Mouse (Mus musculus): ENCODE results near the gene Xk. TPM values are rescaled to one million over a fixed set of nuclear protein-coding genes. Genes with fewer than 3 reads are reported as not detected.
"Not testable (repeated sequence)": the region's sequence is repeated elsewhere in the genome, so short reads cannot be mapped to it uniquely, and the experiment has no call there.

Gene Xk
- total and polyA plus RNA-seq, 2 experiments from 2014 or later = 3.2 to 7.1 TPM

DNA sequence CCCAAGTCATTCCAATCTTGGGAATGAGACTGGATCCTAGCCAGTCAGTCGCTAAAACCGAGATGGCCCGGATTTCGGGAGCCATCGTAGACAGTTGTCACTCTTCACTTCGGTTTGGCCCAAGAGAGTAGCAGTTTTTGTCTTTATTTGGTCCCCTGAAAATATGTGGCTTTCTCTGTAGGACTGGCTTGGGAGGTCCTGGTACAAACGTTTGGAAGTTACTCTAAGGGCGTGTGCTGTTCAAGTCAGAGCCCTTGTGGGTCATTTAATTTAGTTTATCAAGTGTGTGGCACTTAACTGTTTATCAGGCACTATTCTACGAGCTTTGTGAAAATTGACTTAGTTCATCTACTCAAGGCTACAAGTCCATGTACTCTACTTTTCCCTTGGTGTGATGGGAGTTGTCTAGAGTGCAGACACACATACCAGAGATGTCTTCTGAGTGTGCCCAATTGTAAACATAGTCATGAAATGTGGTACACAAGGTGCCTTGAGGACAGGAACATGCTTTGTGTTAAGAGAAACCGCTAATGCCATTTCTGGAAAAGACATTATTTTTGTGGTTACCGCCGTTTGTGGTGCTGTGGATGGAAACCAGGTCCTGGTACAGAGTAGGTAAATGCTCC lies 934 bp downstream of the Xk start:
- H3K27ac ChIP-seq (ENCODE audit: low read depth, low read length) = no peak overlapping the region
- H3K4me2 ChIP-seq (ENCODE audit: low read depth) = peak overlapping the region; percentile 48
- no peaks in the 10 kb centered on the region for H3K4me1 ChIP-seq (ENCODE audit: insufficient read depth)
- ATAC-seq = no peak
- H3K4me3 ChIP-seq (ENCODE audit: low read depth, low read length) = peak overlapping the region; percentile 53
- no peaks in the 10 kb centered on the region for H3K9me3 ChIP-seq (ENCODE audit: low read length)
- no peaks in the 10 kb centered on the region for H3K36me3 ChIP-seq (ENCODE audit: insufficient read depth)
- no peak for TF ChIP-seq CTCF (IDR thresholded peaks at IDR 0.05; ENCODE audit: low read depth)
- 55% methylated on average over 12 of the region's 12 CpGs for WGBS
- no peaks in the 10 kb centered on the region for H3K27me3 ChIP-seq (ENCODE audit: insufficient read depth, low read length)
- DNase-seq = peak; percentile 13
- H3K9ac ChIP-seq = peak overlapping the region; percentile 63

DNA sequence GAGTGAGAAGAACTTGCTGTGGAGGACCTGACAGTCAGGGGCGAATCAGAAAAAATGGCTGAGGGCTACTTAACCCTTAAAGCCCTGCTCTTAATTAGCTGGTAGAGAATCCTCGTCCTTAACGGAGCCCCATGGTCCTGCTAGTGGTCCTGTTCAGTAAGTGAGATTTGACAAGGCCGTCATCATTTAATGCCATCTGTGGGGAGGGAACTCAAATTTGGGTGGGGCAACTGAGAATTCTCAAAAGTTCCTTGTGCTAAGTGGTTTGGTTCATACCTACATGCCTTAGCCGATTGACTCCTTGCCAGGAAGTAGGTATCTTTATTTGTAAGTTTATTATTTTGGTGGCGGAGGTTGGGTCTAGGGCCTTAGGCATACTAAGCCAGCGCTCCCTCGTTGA lies 1.8 kb downstream of the Xk start:
- DNase-seq (no peak), ATAC-seq (no peak)
- no peak for TF ChIP-seq CTCF (IDR thresholded peaks at IDR 0.05; ENCODE audit: low read depth)
- H3K9me3 ChIP-seq (ENCODE audit: low read length) = no peaks in the 10 kb centered on the region
- no peak overlapping the region for H3K27ac ChIP-seq (ENCODE audit: low read depth, low read length)
- WGBS = 75% methylated on average over 8 of the region's 8 CpGs
- H3K9ac ChIP-seq = no peak overlapping the region
- H3K36me3 ChIP-seq (ENCODE audit: insufficient read depth) = no peaks in the 10 kb centered on the region
- no peak overlapping the region for H3K4me3 ChIP-seq (ENCODE audit: low read depth, low read length)
- H3K4me2 ChIP-seq (ENCODE audit: low read depth) = no peak overlapping the region
- no peaks in the 10 kb centered on the region for H3K27me3 ChIP-seq (ENCODE audit: insufficient read depth, low read length)
- no peaks in the 10 kb centered on the region for H3K4me1 ChIP-seq (ENCODE audit: insufficient read depth)

GRCm38 (mm10) chrX:9283464-9283863 lies 10.9 kb downstream of the Xk start, which contains the start of gene H2al1m:
H2al1m (plus strand) TSS chrX:9283764.
- not testable (repeated sequence) for H3K4me1 ChIP-seq (ENCODE audit: insufficient read depth); ATAC-seq; H3K27me3 ChIP-seq (ENCODE audit: insufficient read depth, low read length); H3K27ac ChIP-seq (ENCODE audit: low read depth, low read length); H3K4me2 ChIP-seq (ENCODE audit: low read depth); H3K9me3 ChIP-seq (ENCODE audit: low read length); H3K9ac ChIP-seq; H3K36me3 ChIP-seq (ENCODE audit: insufficient read depth); DNase-seq; H3K4me3 ChIP-seq (ENCODE audit: low read depth, low read length)
- WGBS = no CpG with 5 or more reads among the region's 1 CpGs

DNA sequence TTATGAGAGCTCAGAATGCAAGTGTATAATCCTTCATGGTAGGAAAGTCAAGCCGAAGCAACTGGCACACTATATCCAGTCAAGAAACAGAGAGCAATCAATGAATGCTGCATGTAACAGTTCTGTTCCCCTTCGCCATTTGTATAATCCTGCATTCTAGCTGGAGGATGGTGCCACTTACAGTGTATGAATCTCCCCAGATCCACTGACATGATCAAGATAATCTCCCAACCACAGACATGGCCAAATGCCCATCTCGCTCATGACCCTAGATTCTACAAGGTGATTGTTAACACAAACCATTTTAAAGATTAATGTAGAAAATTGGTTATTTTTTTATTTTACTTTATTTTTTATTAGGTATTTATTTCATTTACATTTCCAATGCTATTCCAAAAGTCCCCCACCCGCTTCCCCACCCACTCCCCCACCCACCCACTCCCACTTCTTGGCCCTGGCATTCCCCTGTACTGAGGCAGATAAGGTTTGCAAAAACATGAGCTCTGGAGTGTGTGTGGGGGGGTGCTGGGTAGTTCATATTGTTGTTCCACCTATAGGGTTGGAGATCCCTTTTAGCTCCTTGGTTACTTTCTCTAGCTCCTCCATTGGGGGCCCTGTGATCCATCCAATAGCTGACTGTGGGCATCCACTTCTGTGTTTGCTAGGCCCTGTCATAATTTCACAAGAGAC lies 20.7 kb downstream of the Xk start:
- not testable (repeated sequence) for H3K9me3 ChIP-seq (ENCODE audit: low read length); H3K9ac ChIP-seq; H3K4me1 ChIP-seq (ENCODE audit: insufficient read depth); H3K27ac ChIP-seq (ENCODE audit: low read depth, low read length); H3K27me3 ChIP-seq (ENCODE audit: insufficient read depth, low read length); DNase-seq; ATAC-seq; H3K4me3 ChIP-seq (ENCODE audit: low read depth, low read length); H3K36me3 ChIP-seq (ENCODE audit: insufficient read depth); H3K4me2 ChIP-seq (ENCODE audit: low read depth)
- 92% methylated on average over 3 of the region's 4 CpGs for WGBS

DNA sequence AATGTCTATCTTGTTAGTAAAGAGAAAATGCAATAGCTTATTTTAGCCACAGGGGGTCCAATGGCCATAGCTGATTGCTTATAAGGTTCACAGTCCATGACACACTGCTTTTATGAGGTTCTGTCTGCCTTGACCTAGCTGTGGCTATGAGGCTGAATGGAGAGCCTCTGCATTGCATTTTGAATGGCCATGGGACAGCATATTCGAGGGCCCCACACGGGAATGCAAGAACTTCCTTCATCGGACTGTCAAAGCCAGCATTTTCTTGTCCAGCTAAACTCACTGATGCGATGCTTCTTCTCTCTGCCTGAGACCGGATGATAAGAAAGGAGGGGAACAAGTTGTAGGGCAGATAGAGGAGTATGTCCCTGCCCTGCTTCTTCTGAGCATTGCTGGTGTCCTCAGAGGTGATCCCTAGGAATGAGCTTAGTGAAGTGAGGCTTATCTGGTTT lies 25.9 kb downstream of the Xk start:
- H3K4me1 ChIP-seq (ENCODE audit: insufficient read depth) = no peaks in the 10 kb centered on the region
- H3K9me3 ChIP-seq (ENCODE audit: low read length) = no peaks in the 10 kb centered on the region
- H3K36me3 ChIP-seq (ENCODE audit: insufficient read depth) = no peaks in the 10 kb centered on the region
- DNase-seq (no peak), ATAC-seq (no peak)
- H3K27me3 ChIP-seq (ENCODE audit: insufficient read depth, low read length) = no peaks in the 10 kb centered on the region
- H3K4me3 ChIP-seq (ENCODE audit: low read depth, low read length) = no peak overlapping the region
- no peak overlapping the region for H3K4me2 ChIP-seq (ENCODE audit: low read depth)
- no peak overlapping the region for H3K27ac ChIP-seq (ENCODE audit: low read depth, low read length)
- no peak overlapping the region for H3K9ac ChIP-seq
- TF ChIP-seq CTCF (IDR thresholded peaks at IDR 0.05; ENCODE audit: low read depth) = no peak
- 88% methylated on average over 5 of the region's 5 CpGs for WGBS

DNA sequence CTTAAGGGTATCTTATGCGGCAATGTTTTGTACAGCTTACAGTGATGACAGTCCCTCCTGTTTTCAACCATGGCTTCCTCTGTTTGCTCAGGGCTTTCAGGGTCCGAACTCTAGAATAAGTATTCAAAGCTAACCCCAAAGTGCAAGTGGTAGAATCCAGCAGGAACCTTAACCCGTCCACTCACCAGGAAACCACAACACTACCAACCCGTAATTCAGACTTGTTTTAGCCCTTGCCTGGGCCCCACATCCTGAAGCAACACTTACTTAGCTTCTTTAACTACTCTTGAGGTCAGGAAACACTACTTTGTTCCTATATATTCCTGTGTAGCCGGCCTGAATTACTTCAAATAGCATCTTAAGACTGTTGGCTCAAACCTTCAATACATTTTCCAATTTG lies 30.2 kb downstream of the Xk start:
- Histone ChIP-seq H3K4me2 (ENCODE audit: low read depth) (no peak overlapping the region), H3K9ac (no peak overlapping the region), H3K27me3 (ENCODE audit: insufficient read depth, low read length) (no peaks in the 10 kb centered on the region), H3K4me1 (ENCODE audit: insufficient read depth) (no peaks in the 10 kb centered on the region), H3K4me3 (ENCODE audit: low read depth, low read length) (no peak overlapping the region), H3K9me3 (ENCODE audit: low read length) (no peaks in the 10 kb centered on the region), H3K27ac (ENCODE audit: low read depth, low read length) (no peak overlapping the region), H3K36me3 (ENCODE audit: insufficient read depth) (no peaks in the 10 kb centered on the region)
- WGBS = 88% methylated on average over 5 of the region's 5 CpGs
- DNase-seq = no peak
- ATAC-seq = no peak
- no peak for TF ChIP-seq CTCF (IDR thresholded peaks at IDR 0.05; ENCODE audit: low read depth)

GRCm38 (mm10) chrX:9303455-9303854 lies 30.9 kb downstream of the Xk start:
- H3K4me2 ChIP-seq (ENCODE audit: low read depth) = no peak overlapping the region
- WGBS = 76% methylated on average over 1 of the region's 1 CpGs
- no peak overlapping the region for H3K4me3 ChIP-seq (ENCODE audit: low read depth, low read length)
- H3K27me3 ChIP-seq (ENCODE audit: insufficient read depth, low read length) = no peaks in the 10 kb centered on the region
- H3K9me3 ChIP-seq (ENCODE audit: low read length) = no peaks in the 10 kb centered on the region
- H3K4me1 ChIP-seq (ENCODE audit: insufficient read depth) = no peaks in the 10 kb centered on the region
- no peak for TF ChIP-seq CTCF (IDR thresholded peaks at IDR 0.05; ENCODE audit: low read depth)
- H3K36me3 ChIP-seq (ENCODE audit: insufficient read depth) = no peaks in the 10 kb centered on the region
- DNase-seq = no peak
- H3K27ac ChIP-seq (ENCODE audit: low read depth, low read length) = no peak overlapping the region
- no peak for ATAC-seq
- H3K9ac ChIP-seq = no peak overlapping the region

DNA sequence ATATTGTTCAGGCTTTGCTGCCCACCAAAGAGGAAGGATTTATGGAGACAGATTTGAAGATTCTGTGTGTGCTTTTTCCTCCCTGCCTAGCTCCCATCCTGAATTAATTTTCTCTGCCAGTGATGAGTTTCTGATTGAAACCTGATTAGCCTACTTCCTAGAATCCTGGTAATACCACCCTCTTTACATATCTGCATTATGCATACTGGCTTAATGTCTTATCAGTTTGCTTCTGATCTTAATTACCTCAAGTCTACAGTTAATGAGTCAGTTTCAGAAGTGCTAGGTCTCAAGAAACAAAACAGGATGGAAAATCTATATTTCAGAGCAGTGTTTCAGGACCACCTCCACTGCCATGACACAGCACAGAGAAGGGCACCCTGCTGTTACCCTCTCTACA lies 43.9 kb downstream of the Xk start:
- not testable (repeated sequence) for H3K4me1 ChIP-seq (ENCODE audit: insufficient read depth); DNase-seq; H3K27ac ChIP-seq (ENCODE audit: low read depth, low read length); H3K4me3 ChIP-seq (ENCODE audit: low read depth, low read length); H3K9ac ChIP-seq; H3K36me3 ChIP-seq (ENCODE audit: insufficient read depth); H3K27me3 ChIP-seq (ENCODE audit: insufficient read depth, low read length); H3K9me3 ChIP-seq (ENCODE audit: low read length); ATAC-seq; H3K4me2 ChIP-seq (ENCODE audit: low read depth)

DNA sequence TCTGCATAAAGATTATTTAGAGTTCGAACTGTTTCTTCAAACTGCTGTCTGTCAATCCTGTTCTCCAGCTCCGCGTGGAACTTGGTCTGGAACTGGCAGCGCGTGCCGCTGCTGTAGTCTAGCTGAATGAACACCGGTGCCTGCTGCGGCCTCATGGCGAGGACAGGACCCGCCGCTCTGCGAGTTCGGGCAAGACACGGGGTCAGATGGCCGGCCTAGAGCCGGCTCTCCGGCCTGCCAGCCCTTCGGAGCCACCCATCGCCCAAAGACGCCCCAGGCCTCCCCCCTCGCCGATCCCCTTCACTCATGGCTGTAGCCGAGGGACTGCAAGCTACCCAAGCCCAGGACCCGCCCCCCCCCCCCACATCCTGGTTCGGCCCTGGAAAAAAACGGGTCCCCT lies 55.4 kb downstream of the Xk start:
- H3K4me2 ChIP-seq (ENCODE audit: low read depth); ATAC-seq; H3K4me3 ChIP-seq (ENCODE audit: low read depth, low read length); H3K27me3 ChIP-seq (ENCODE audit: insufficient read depth, low read length); H3K36me3 ChIP-seq (ENCODE audit: insufficient read depth); H3K27ac ChIP-seq (ENCODE audit: low read depth, low read length); H3K4me1 ChIP-seq (ENCODE audit: insufficient read depth); H3K9ac ChIP-seq; H3K9me3 ChIP-seq (ENCODE audit: low read length); DNase-seq: not testable (repeated sequence)
- 94% methylated on average over 26 of the region's 26 CpGs for WGBS

GRCm38 (mm10) chrX:9332366-9332962 lies 59.9 kb downstream of the Xk start:
- H3K27ac ChIP-seq (ENCODE audit: low read depth, low read length); H3K27me3 ChIP-seq (ENCODE audit: insufficient read depth, low read length); DNase-seq; H3K9me3 ChIP-seq (ENCODE audit: low read length); H3K4me2 ChIP-seq (ENCODE audit: low read depth); H3K9ac ChIP-seq; H3K4me1 ChIP-seq (ENCODE audit: insufficient read depth); H3K36me3 ChIP-seq (ENCODE audit: insufficient read depth); ATAC-seq; H3K4me3 ChIP-seq (ENCODE audit: low read depth, low read length): not testable (repeated sequence)
- WGBS = 84% methylated on average over 12 of the region's 12 CpGs

All from forebrain, postnatal 0 days (tissue).